Mouse (Mus musculus): ENCODE data around the gene Hoxa5.

DNA sequence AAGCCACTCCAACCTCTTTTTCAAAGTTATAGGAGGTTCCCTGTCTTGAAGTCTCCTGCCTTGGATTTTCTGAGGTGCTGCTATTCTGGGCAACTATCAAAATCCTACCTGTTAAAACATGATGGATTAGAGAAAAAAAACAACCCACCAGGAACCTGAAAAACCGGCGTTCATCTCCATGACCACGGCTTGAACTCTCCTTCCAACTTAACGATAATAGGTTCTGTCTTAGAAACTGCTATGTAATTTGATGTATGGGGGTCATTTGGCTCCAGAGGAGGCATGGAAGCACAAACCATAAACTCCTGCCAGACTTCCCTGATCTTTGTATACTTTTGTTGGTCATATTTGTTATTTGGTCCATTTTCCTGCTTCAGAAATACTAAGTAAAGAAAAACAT, 30.7 kb downstream of the Hoxa5 start:
- TF ChIP-seq GATA1 (IDR thresholded peaks at IDR 0.05; ENCODE audit: borderline replicate concordance, low read length) (no peak), FLI1 (IDR thresholded peaks at IDR 0.05; ENCODE audit: low read length) (no peak)

Measured in megakaryocyte, embryonic 14.5 days (primary cell).